8 mouse cellular contexts compared by ENCODE assay signal in the genomic region with DNA sequence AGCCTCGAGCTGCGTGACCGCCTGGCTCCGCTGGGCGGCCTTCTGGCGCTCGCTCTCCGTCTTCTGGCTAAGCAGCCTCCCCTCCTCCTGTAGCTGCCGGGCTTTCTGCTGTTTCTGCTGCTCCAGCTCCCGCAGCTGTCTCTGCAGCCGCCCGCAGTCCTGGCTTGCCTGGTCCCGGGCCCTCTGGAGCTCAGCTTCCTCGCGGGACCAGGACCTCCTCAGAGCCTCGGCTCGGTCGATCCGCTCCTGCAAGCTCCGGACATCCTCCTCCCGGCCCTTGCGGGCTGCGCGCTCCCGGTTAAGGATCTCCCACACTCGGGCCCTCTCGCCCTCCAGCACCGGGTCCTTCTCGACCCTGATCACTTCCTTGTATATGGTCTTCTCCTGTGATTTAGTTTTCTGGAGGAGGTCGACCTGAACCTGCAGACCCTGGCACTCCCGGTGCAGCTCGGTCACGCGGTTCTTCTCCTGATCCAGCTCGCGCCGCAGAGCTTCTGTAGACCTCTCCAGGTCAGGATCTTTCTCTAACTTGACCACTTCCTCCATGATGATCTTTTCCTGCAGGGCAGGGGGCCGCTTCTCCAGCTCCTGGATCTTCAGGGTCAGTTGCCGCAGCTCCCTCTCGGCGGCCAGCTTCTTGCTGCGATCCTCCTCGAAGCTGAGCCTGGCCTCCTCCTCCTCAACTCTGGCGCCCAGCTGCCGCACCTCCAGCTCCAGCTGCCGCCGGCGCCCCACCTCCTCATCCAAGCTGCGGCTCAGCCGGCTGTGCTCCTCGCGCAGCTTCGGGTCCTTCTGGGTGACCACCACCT. TPM values are rescaled to one million over a fixed set of nuclear protein-coding genes. Genes with fewer than 3 reads are reported as not detected.
DNase-seq lines count a peak whose midpoint lies in the region; ATAC-seq and TF ChIP-seq lines count a peak whose summit lies in the region.

No protein-coding gene starts in this region.

- peak overlapping the region; percentile 35 for H3K4me3 ChIP-seq in cerebellum, adult 2 months (replicated peaks; ENCODE audit: insufficient read depth, low read depth, low read length)
- H3K4me3 ChIP-seq in ES-Bruce4 (ENCODE audit: low read depth, low read length) = peak overlapping the region; percentile 57
- peak overlapping the region; percentile 26 for H3K4me3 ChIP-seq in forebrain, embryonic 13.5 days
- peak overlapping the region; percentile 9 for H3K4me3 ChIP-seq in intestine, postnatal 0 days (ENCODE audit: low read depth, low read length)
- peak overlapping the region; percentile 26 for H3K4me3 ChIP-seq in neural tube, embryonic 12.5 days

- no peak for TF ChIP-seq EP300 in ES-Bruce4 (IDR thresholded peaks at IDR 0.05; ENCODE audit: insufficient read depth, low read depth, low read length)

- WGBS in cerebellum, adult 2 months = 13% methylated on average over 53 of the region's 53 CpGs
- WGBS in forebrain, embryonic 13.5 days = 10% methylated on average over 53 of the region's 53 CpGs
- 28% methylated on average over 53 of the region's 53 CpGs for WGBS in intestine, postnatal 0 days
- 13% methylated on average over 53 of the region's 53 CpGs for WGBS in neural tube, embryonic 12.5 days

- no peak for TF ChIP-seq POLR2A in cerebellum, adult 2 months (IDR thresholded peaks at IDR 0.05; ENCODE audit: borderline replicate concordance, insufficient read depth, low read length)
- no peak for TF ChIP-seq POLR2A in ES-Bruce4 (IDR thresholded peaks at IDR 0.05; ENCODE audit: insufficient read depth, low read length)

- no peak overlapping the region for H3K27ac ChIP-seq in cerebellum, adult 2 months (ENCODE audit: insufficient read depth, low read length)
- H3K27ac ChIP-seq in ES-Bruce4 (ENCODE audit: insufficient read depth, low read length) = no peak overlapping the region
- H3K27ac ChIP-seq in forebrain, embryonic 13.5 days = no peak overlapping the region
- H3K27ac ChIP-seq in intestine, postnatal 0 days (ENCODE audit: low read depth, low read length) = no peak overlapping the region
- no peak overlapping the region for H3K27ac ChIP-seq in neural tube, embryonic 12.5 days

- no peaks in the 10 kb centered on the region for H3K9me3 ChIP-seq in ES-Bruce4 (replicated peaks; ENCODE audit: control insufficient read depth, insufficient read depth, low read length, poor library complexity, severe bottlenecking)
- 0 out of 2 replicates have a peak, but pooled peaks cover 3% of the 10 kb centered on the region for H3K9me3 ChIP-seq in forebrain, embryonic 13.5 days (replicated peaks)
- no peaks in the 10 kb centered on the region for H3K9me3 ChIP-seq in intestine, postnatal 0 days (ENCODE audit: control insufficient read depth)
- no peaks in the 10 kb centered on the region; the same call in 1 of the 2 replicates for H3K9me3 ChIP-seq in neural tube, embryonic 12.5 days

- peak overlapping the region; percentile 41 for H3K9ac ChIP-seq in ES-Bruce4 (ENCODE audit: low read depth, poor library complexity, severe bottlenecking)
- peak overlapping the region; percentile 22; the same call in 1 of the 2 replicates for H3K9ac ChIP-seq in forebrain, embryonic 13.5 days
- H3K9ac ChIP-seq in intestine, postnatal 0 days (ENCODE audit: low read depth, low read length) = no peak overlapping the region
- 0 out of 2 replicates have a peak overlapping the region, but pooled peaks have one; percentile 38 for H3K9ac ChIP-seq in neural tube, embryonic 12.5 days

- DNase-seq in cerebellum, adult 2 months = no peak
- DNase-seq in cerebellum, postnatal 36 days = no peak
- DNase-seq in urinary bladder, adult 2 months (ENCODE audit: low spot score) = no peak

- TF ChIP-seq CTCF in cerebellum, adult 2 months (IDR thresholded peaks at IDR 0.05; ENCODE audit: borderline replicate concordance, insufficient read depth, low read depth, low read length) = no peak
- TF ChIP-seq CTCF in ES-Bruce4 (IDR thresholded peaks at IDR 0.05; ENCODE audit: low read depth, low read length) = no peak
- TF ChIP-seq CTCF in intestine, postnatal 0 days (IDR thresholded peaks at IDR 0.05; ENCODE audit: low read depth) = no peak

- H3K36me3 ChIP-seq in ES-Bruce4 (ENCODE audit: control insufficient read depth, insufficient read depth, low read length, poor library complexity, severe bottlenecking) = no peaks in the 10 kb centered on the region
- no peaks in the 10 kb centered on the region for H3K36me3 ChIP-seq in forebrain, embryonic 13.5 days (ENCODE audit: poor library complexity, severe bottlenecking)
- H3K36me3 ChIP-seq in intestine, postnatal 0 days (ENCODE audit: control insufficient read depth, insufficient read depth) = peaks cover 17% of the 10 kb centered on the region; the same call in 1 of the 2 replicates
- no peaks in the 10 kb centered on the region for H3K36me3 ChIP-seq in neural tube, embryonic 12.5 days

- H3K4me2 ChIP-seq in forebrain, embryonic 13.5 days = peak overlapping the region; percentile 56
- peak overlapping the region; percentile 58 for H3K4me2 ChIP-seq in intestine, postnatal 0 days (replicated peaks; ENCODE audit: low read depth)
- peak overlapping the region; percentile 57 for H3K4me2 ChIP-seq in neural tube, embryonic 12.5 days (replicated peaks)

- ATAC-seq in forebrain, embryonic 13.5 days = no peak
- no peak for ATAC-seq in intestine, postnatal 0 days
- ATAC-seq in neural tube, embryonic 12.5 days (ENCODE audit: low FRiP score, low read depth) = no peak
- ATAC-seq in erythroid progenitor cell, adult 5-6 weeks (replicated peaks; ENCODE audit: low FRiP score, poor library complexity, severe bottlenecking) = no peak

- peaks cover 6% of the 10 kb centered on the region; the same call in 1 of the 2 replicates for H3K27me3 ChIP-seq in cerebellum, adult 2 months (ENCODE audit: control insufficient read depth, insufficient read depth, low read length)
- no peaks in the 10 kb centered on the region for H3K27me3 ChIP-seq in ES-Bruce4 (ENCODE audit: control insufficient read depth, insufficient read depth, low read length, poor library complexity, severe bottlenecking)
- H3K27me3 ChIP-seq in forebrain, embryonic 13.5 days = peaks cover 51% of the 10 kb centered on the region
- H3K27me3 ChIP-seq in intestine, postnatal 0 days (replicated peaks; ENCODE audit: control insufficient read depth, insufficient read depth, low read length) = peaks cover 5% of the 10 kb centered on the region; the same call in 1 of the 2 replicates
- peaks cover 52% of the 10 kb centered on the region for H3K27me3 ChIP-seq in neural tube, embryonic 12.5 days (replicated peaks)

- peaks cover 6% of the 10 kb centered on the region for H3K4me1 ChIP-seq in cerebellum, adult 2 months (ENCODE audit: control insufficient read depth, insufficient read depth, low read length)
- no peaks in the 10 kb centered on the region for H3K4me1 ChIP-seq in ES-Bruce4 (ENCODE audit: control insufficient read depth, insufficient read depth, low read length)
- H3K4me1 ChIP-seq in forebrain, embryonic 13.5 days = peaks cover 30% of the 10 kb centered on the region
- H3K4me1 ChIP-seq in intestine, postnatal 0 days (replicated peaks; ENCODE audit: control insufficient read depth, insufficient read depth, low read length) = peaks cover 8% of the 10 kb centered on the region
- peaks cover 25% of the 10 kb centered on the region for H3K4me1 ChIP-seq in neural tube, embryonic 12.5 days

RNA-seq across cellular contexts. Expression of gene Evpl, which starts 15.7 kb away (rescaled TPM):
- 1.2 and 1.6 TPM in 2 replicates for polyA plus RNA-seq in cerebellum, adult 2 months (2012; rRNA removed)
- polyA plus RNA-seq in ES-Bruce4 (2011; ENCODE audit: insufficient read depth, insufficient read length, low read depth, missing spikeins) = 2.6 and 3.1 TPM in 2 replicates
- polyA plus RNA-seq in forebrain, embryonic 13.5 days (2015; fragmentation: Nextera tagmentation; extraction: Ambion mirVana) = 0.12 and 0.14 TPM in 2 replicates
- polyA plus RNA-seq in intestine, postnatal 0 days (2015; fragmentation: Nextera tagmentation; extraction: Ambion mirVana) = 1.2 and 1.3 TPM in 2 replicates
- 0.76 and 0.95 TPM in 2 replicates for polyA plus RNA-seq in neural tube, embryonic 12.5 days (2016; fragmentation: Nextera tagmentation; extraction: Ambion mirVana)
- not detected in 2 replicates for total RNA-seq in erythroid progenitor cell, adult 5-6 weeks (2015; ENCODE audit: low replicate concordance)
- not detected in 2 replicates for total RNA-seq in erythroid progenitor cell, adult 5-6 weeks (2017; ENCODE audit: low replicate concordance)
- polyA plus RNA-seq in urinary bladder, adult 2 months (2012; rRNA removed) = 16.9 and 24.7 TPM in 2 replicates

RNA-seq across cellular contexts. Expression of gene Acox1, which starts 23.3 kb away (rescaled TPM):
- polyA plus RNA-seq in cerebellum, adult 2 months (2012; rRNA removed) = 107 and 115 TPM in 2 replicates
- polyA plus RNA-seq in ES-Bruce4 (2011; ENCODE audit: insufficient read depth, insufficient read length, low read depth, missing spikeins) = 18.0 and 19.2 TPM in 2 replicates
- 35.0 and 43.3 TPM in 2 replicates for polyA plus RNA-seq in forebrain, embryonic 13.5 days (2015; fragmentation: Nextera tagmentation; extraction: Ambion mirVana)
- polyA plus RNA-seq in intestine, postnatal 0 days (2015; fragmentation: Nextera tagmentation; extraction: Ambion mirVana) = 98.9 and 114 TPM in 2 replicates
- 42.2 and 44.0 TPM in 2 replicates for polyA plus RNA-seq in neural tube, embryonic 12.5 days (2016; fragmentation: Nextera tagmentation; extraction: Ambion mirVana)
- total RNA-seq in erythroid progenitor cell, adult 5-6 weeks (2015; ENCODE audit: low replicate concordance) = 15.5 and 18.4 TPM in 2 replicates
- total RNA-seq in erythroid progenitor cell, adult 5-6 weeks (2017; ENCODE audit: low replicate concordance) = 6.4 and 20.5 TPM in 2 replicates
- polyA plus RNA-seq in urinary bladder, adult 2 months (2012; rRNA removed) = 94.7 and 106 TPM in 2 replicates

RNA-seq across cellular contexts. Expression of gene Ten1, which starts 23.5 kb away (rescaled TPM):
- 55.2 and 56.8 TPM in 2 replicates for polyA plus RNA-seq in cerebellum, adult 2 months (2012; rRNA removed)
- 14.5 and 16.5 TPM in 2 replicates for polyA plus RNA-seq in ES-Bruce4 (2011; ENCODE audit: insufficient read depth, insufficient read length, low read depth, missing spikeins)
- polyA plus RNA-seq in forebrain, embryonic 13.5 days (2015; fragmentation: Nextera tagmentation; extraction: Ambion mirVana) = 75.3 and 81.6 TPM in 2 replicates
- 64.6 and 66.8 TPM in 2 replicates for polyA plus RNA-seq in intestine, postnatal 0 days (2015; fragmentation: Nextera tagmentation; extraction: Ambion mirVana)
- polyA plus RNA-seq in neural tube, embryonic 12.5 days (2016; fragmentation: Nextera tagmentation; extraction: Ambion mirVana) = 67.6 and 68.9 TPM in 2 replicates
- total RNA-seq in erythroid progenitor cell, adult 5-6 weeks (2015; ENCODE audit: low replicate concordance) = 11.2 and 19.3 TPM in 2 replicates
- 3.0 and 3.7 TPM in 2 replicates for total RNA-seq in erythroid progenitor cell, adult 5-6 weeks (2017; ENCODE audit: low replicate concordance)
- polyA plus RNA-seq in urinary bladder, adult 2 months (2012; rRNA removed) = 45.1 and 57.1 TPM in 2 replicates

RNA-seq across cellular contexts. Expression of gene Srp68, which starts 51.9 kb away (rescaled TPM):
- 76.4 and 79.2 TPM in 2 replicates for polyA plus RNA-seq in cerebellum, adult 2 months (2012; rRNA removed)
- 101 and 107 TPM in 2 replicates for polyA plus RNA-seq in ES-Bruce4 (2011; ENCODE audit: insufficient read depth, insufficient read length, low read depth, missing spikeins)
- polyA plus RNA-seq in forebrain, embryonic 13.5 days (2015; fragmentation: Nextera tagmentation; extraction: Ambion mirVana) = 71.8 and 72.1 TPM in 2 replicates
- 45.2 and 48.7 TPM in 2 replicates for polyA plus RNA-seq in intestine, postnatal 0 days (2015; fragmentation: Nextera tagmentation; extraction: Ambion mirVana)
- 85.3 and 88.4 TPM in 2 replicates for polyA plus RNA-seq in neural tube, embryonic 12.5 days (2016; fragmentation: Nextera tagmentation; extraction: Ambion mirVana)
- 13.7 and 18.9 TPM in 2 replicates for total RNA-seq in erythroid progenitor cell, adult 5-6 weeks (2015; ENCODE audit: low replicate concordance)
- 18.2 and 21.3 TPM in 2 replicates for total RNA-seq in erythroid progenitor cell, adult 5-6 weeks (2017; ENCODE audit: low replicate concordance)
- 75.0 and 78.3 TPM in 2 replicates for polyA plus RNA-seq in urinary bladder, adult 2 months (2012; rRNA removed)

RNA-seq across cellular contexts. Expression of gene Fbf1, which starts 54.2 kb away (rescaled TPM):
- polyA plus RNA-seq in cerebellum, adult 2 months (2012; rRNA removed) = 81.1 and 83.0 TPM in 2 replicates
- 26.2 and 29.5 TPM in 2 replicates for polyA plus RNA-seq in ES-Bruce4 (2011; ENCODE audit: insufficient read depth, insufficient read length, low read depth, missing spikeins)
- 58.5 and 71.5 TPM in 2 replicates for polyA plus RNA-seq in forebrain, embryonic 13.5 days (2015; fragmentation: Nextera tagmentation; extraction: Ambion mirVana)
- polyA plus RNA-seq in intestine, postnatal 0 days (2015; fragmentation: Nextera tagmentation; extraction: Ambion mirVana) = 3.7 and 4.8 TPM in 2 replicates
- polyA plus RNA-seq in neural tube, embryonic 12.5 days (2016; fragmentation: Nextera tagmentation; extraction: Ambion mirVana) = 63.2 and 67.0 TPM in 2 replicates
- total RNA-seq in erythroid progenitor cell, adult 5-6 weeks (2015; ENCODE audit: low replicate concordance) = 13.3 and 32.7 TPM in 2 replicates
- 12.3 and 27.5 TPM in 2 replicates for total RNA-seq in erythroid progenitor cell, adult 5-6 weeks (2017; ENCODE audit: low replicate concordance)
- 46.8 and 47.7 TPM in 2 replicates for polyA plus RNA-seq in urinary bladder, adult 2 months (2012; rRNA removed)
